Mouse (Mus musculus) spleen, adult 2 months (tissue): ENCODE results near the gene Sephs1.

Source experiments
- CTCF ChIP-seq: fragments of 200-500 bp; IDR thresholded peaks from 2 replicates; pipeline ENCODE4 v1.5.1; 2011; ENCODE audit warnings: mild to moderate bottlenecking, inconsistent platforms; ENCODE audit not compliant: insufficient read depth, insufficient read length, insufficient replicate concordance; ENCODE audit errors: extremely low read depth
- POLR2A ChIP-seq: fragments of 200-500 bp; IDR thresholded peaks from 2 replicates; pipeline ENCODE4 v1.6.1; 2011; ENCODE audit warnings: low read depth, low read length, inconsistent platforms

GRCm38 (mm10) chr2:4864008-4864816 is 17.2 kb upstream of the Sephs1 start:
- TF ChIP-seq POLR2A (no peak), CTCF (peak; percentile 64; the same call in 1 of the 2 replicates)
